ENCODE assay signal across 9 mouse cellular contexts in genomic region chr11:78358330-78359007, GRCm38 (mm10). TPM values are rescaled to one million over a fixed set of nuclear protein-coding genes. Genes with fewer than 3 reads are reported as not detected.
DNase-seq lines count a peak whose midpoint lies in the region; ATAC-seq and TF ChIP-seq lines count a peak whose summit lies in the region.
"Had no signal": no experiment of that assay in that cellular context is flagged by ENCODE, and none has a peak within 500 bp of the region (broad histone marks: within the 10 kb centered on the region; RNA-seq: fewer than 3 reads in every experiment).

No protein-coding gene starts in this region.

- 0 out of 2 replicates have a peak, but pooled peaks cover 5% of the 10 kb centered on the region for H3K4me1 ChIP-seq in kidney, postnatal 0 days (replicated peaks; ENCODE audit: insufficient read depth, low read length)
- H3K4me1 ChIP-seq in kidney, embryonic 14.5 days (ENCODE audit: control insufficient read depth, insufficient read depth, low read length): peaks cover 4% of the 10 kb centered on the region; the same call in 1 of the 2 replicates
- H3K4me1 ChIP-seq in bone marrow, adult 2 months (ENCODE audit: control insufficient read depth, insufficient read depth, low read length): peaks cover under 1% of the 10 kb centered on the region; the same call in 1 of the 2 replicates
- peaks cover 4% of the 10 kb centered on the region for H3K4me1 ChIP-seq in limb, embryonic 11.5 days (ENCODE audit: control insufficient read depth, insufficient read depth, low read length)
- H3K4me1 ChIP-seq: lung, embryonic 15.5 days had no signal

- DNase-seq in kidney, postnatal 0 days (ENCODE audit: low spot score): peak; percentile 42
- DNase-seq in ES-CJ7 (ENCODE audit: low read depth, low spot score): peak; percentile 80
- DNase-seq in limb, embryonic 11.5 days (ENCODE audit: low spot score): peak; percentile 64
- DNase-seq in testis, postnatal 14 days (ENCODE audit: low spot score): peak; percentile 80
- no peak for DNase-seq in urinary bladder, postnatal 14 days (ENCODE audit: low spot score)
- DNase-seq in gastrocnemius, postnatal 25 days: no peak

- H3K4me2 ChIP-seq in kidney, postnatal 0 days (ENCODE audit: low read length): no peak overlapping the region
- H3K4me2 ChIP-seq in kidney, embryonic 14.5 days (replicated peaks; ENCODE audit: low read depth, low read length): no peak overlapping the region
- H3K4me2 ChIP-seq in limb, embryonic 11.5 days (ENCODE audit: low read depth, severe bottlenecking): no peak overlapping the region
- H3K4me2 ChIP-seq: lung, embryonic 15.5 days had no signal

- no peak overlapping the region for H3K27ac ChIP-seq in kidney, postnatal 0 days
- no peak overlapping the region for H3K27ac ChIP-seq in kidney, embryonic 14.5 days (ENCODE audit: low read depth, low read length)
- H3K27ac ChIP-seq in bone marrow, adult 2 months (ENCODE audit: control insufficient read depth, insufficient read depth, low read depth, low read length, poor library complexity): no peak overlapping the region; the same call in 1 of the 2 replicates
- H3K27ac ChIP-seq in limb, embryonic 11.5 days (replicated peaks; ENCODE audit: low read depth, low read length): no peak overlapping the region
- H3K27ac ChIP-seq: lung, embryonic 15.5 days had no signal

- WGBS in kidney, postnatal 0 days: 19% methylated on average over 22 of the region's 22 CpGs
- WGBS in kidney, embryonic 14.5 days: 17% methylated on average over 22 of the region's 22 CpGs
- 39% methylated on average over 22 of the region's 22 CpGs for WGBS in bone marrow, adult 2 months
- WGBS in limb, embryonic 11.5 days: 13% methylated on average over 22 of the region's 22 CpGs

- H3K27me3 ChIP-seq in kidney, postnatal 0 days (ENCODE audit: insufficient read depth, low read length): no peaks in the 10 kb centered on the region
- no peaks in the 10 kb centered on the region for H3K27me3 ChIP-seq in kidney, embryonic 14.5 days (ENCODE audit: control insufficient read depth, insufficient read depth, low read length)
- no peaks in the 10 kb centered on the region for H3K27me3 ChIP-seq in limb, embryonic 11.5 days (ENCODE audit: control insufficient read depth, insufficient read depth, low read length)
- H3K27me3 ChIP-seq: lung, embryonic 15.5 days had no signal

- no peak overlapping the region for H3K9ac ChIP-seq in kidney, postnatal 0 days (ENCODE audit: low read depth, low read length)
- H3K9ac ChIP-seq in kidney, embryonic 14.5 days (ENCODE audit: low read depth, low read length): no peak overlapping the region
- H3K9ac ChIP-seq in limb, embryonic 11.5 days (ENCODE audit: low read length): no peak overlapping the region
- H3K9ac ChIP-seq: lung, embryonic 15.5 days had no signal

- H3K36me3 ChIP-seq in kidney, postnatal 0 days (ENCODE audit: insufficient read depth, low read length): no peaks in the 10 kb centered on the region
- H3K36me3 ChIP-seq in kidney, embryonic 14.5 days (ENCODE audit: control insufficient read depth, insufficient read depth, low read length): no peaks in the 10 kb centered on the region
- H3K36me3 ChIP-seq in limb, embryonic 11.5 days (ENCODE audit: control insufficient read depth, insufficient read depth, low read length): no peaks in the 10 kb centered on the region
- H3K36me3 ChIP-seq: lung, embryonic 15.5 days had no signal

- no peak overlapping the region for H3K4me3 ChIP-seq in kidney, postnatal 0 days (replicated peaks; ENCODE audit: low read depth, low read length)
- H3K4me3 ChIP-seq in kidney, embryonic 14.5 days (ENCODE audit: low read length): no peak overlapping the region
- no peak overlapping the region for H3K4me3 ChIP-seq in bone marrow, adult 2 months (replicated peaks; ENCODE audit: control insufficient read depth, low read depth, low read length)
- no peak overlapping the region for H3K4me3 ChIP-seq in limb, embryonic 11.5 days (ENCODE audit: low read depth, low read length)
- H3K4me3 ChIP-seq: lung, embryonic 15.5 days had no signal

- TF ChIP-seq CTCF in kidney, postnatal 0 days (IDR thresholded peaks at IDR 0.05; ENCODE audit: low read depth): peak; percentile 69
- peak; percentile 81 for TF ChIP-seq CTCF in bone marrow, adult 2 months (IDR thresholded peaks at IDR 0.05; ENCODE audit: control insufficient read depth, insufficient read depth, low read length)

- 0 out of 2 replicates have a peak, but pooled peaks have one; percentile 5 for TF ChIP-seq POLR2A in bone marrow, adult 2 months (IDR thresholded peaks at IDR 0.05; ENCODE audit: borderline replicate concordance, control insufficient read depth, low read depth, low read length)

- no peak for ATAC-seq in kidney, postnatal 0 days (replicated peaks; ENCODE audit: low FRiP score, low read depth)
- ATAC-seq in kidney, embryonic 14.5 days (ENCODE audit: low FRiP score, low TSS enrichment): no peak
- no peak for ATAC-seq in limb, embryonic 11.5 days (ENCODE audit: insufficient number of reproducible peaks, low FRiP score, low TSS enrichment, low read depth)

- H3K9me3 ChIP-seq in kidney, postnatal 0 days (replicated peaks; ENCODE audit: low read length): no peaks in the 10 kb centered on the region
- no peaks in the 10 kb centered on the region for H3K9me3 ChIP-seq in kidney, embryonic 14.5 days (ENCODE audit: control insufficient read depth, low read length)
- no peaks in the 10 kb centered on the region for H3K9me3 ChIP-seq in limb, embryonic 11.5 days (ENCODE audit: control insufficient read depth, low read length)
- H3K9me3 ChIP-seq: lung, embryonic 15.5 days had no signal

RNA-seq across cellular contexts. Expression of gene Unc119, which starts 15.2 kb away (rescaled TPM):
- 30.4 TPM in 2 replicates for polyA plus RNA-seq in kidney, postnatal 0 days (2015; fragmentation: Nextera tagmentation; extraction: Ambion mirVana)
- polyA plus RNA-seq in kidney, embryonic 14.5 days (2014; fragmentation: Nextera tagmentation; extraction: Ambion mirVana): 49.6 and 57.1 TPM in 2 replicates
- 35.6 and 71.9 TPM in 2 replicates for polyA plus RNA-seq in bone marrow, adult 2 months (2011; ENCODE audit: insufficient read depth, insufficient read length, low replicate concordance, missing spikeins)
- polyA plus RNA-seq in limb, embryonic 11.5 days (2014; fragmentation: Nextera tagmentation; extraction: Ambion mirVana): 84.2 and 86.9 TPM in 2 replicates
- total RNA-seq in gastrocnemius, postnatal 25 days (2021): 10 to 100 TPM in 1 of 2 experiments, 1 to 10 TPM in 1; 8.4 to 10.5 TPM

RNA-seq across cellular contexts. Expression of gene Foxn1, which starts 27.9 kb away (rescaled TPM):
- not detected in 2 replicates for polyA plus RNA-seq in kidney, postnatal 0 days (2015; fragmentation: Nextera tagmentation; extraction: Ambion mirVana)
- polyA plus RNA-seq in kidney, embryonic 14.5 days (2014; fragmentation: Nextera tagmentation; extraction: Ambion mirVana): 0.11 TPM in 1 of 2 replicates, not detected in the other
- polyA plus RNA-seq in bone marrow, adult 2 months (2011; ENCODE audit: insufficient read depth, insufficient read length, low replicate concordance, missing spikeins): not detected in 2 replicates
- 0.04 and 0.06 TPM in 2 replicates for polyA plus RNA-seq in limb, embryonic 11.5 days (2014; fragmentation: Nextera tagmentation; extraction: Ambion mirVana)
- not detected for total RNA-seq in gastrocnemius, postnatal 25 days (2021)

RNA-seq across cellular contexts. Expression of gene Pigs, which starts 30.3 kb away (rescaled TPM):
- polyA plus RNA-seq in kidney, postnatal 0 days (2015; fragmentation: Nextera tagmentation; extraction: Ambion mirVana): 67.5 and 74.9 TPM in 2 replicates
- 48.9 and 76.0 TPM in 2 replicates for polyA plus RNA-seq in kidney, embryonic 14.5 days (2014; fragmentation: Nextera tagmentation; extraction: Ambion mirVana)
- 7.3 and 16.7 TPM in 2 replicates for polyA plus RNA-seq in bone marrow, adult 2 months (2011; ENCODE audit: insufficient read depth, insufficient read length, low replicate concordance, missing spikeins)
- 69.2 and 70.2 TPM in 2 replicates for polyA plus RNA-seq in limb, embryonic 11.5 days (2014; fragmentation: Nextera tagmentation; extraction: Ambion mirVana)
- total RNA-seq in gastrocnemius, postnatal 25 days (2021): 10 to 100 TPM; 18.3 to 20.4 TPM

RNA-seq across cellular contexts. Expression of gene Aldoc, which starts 35.7 kb away (rescaled TPM):
- polyA plus RNA-seq in kidney, postnatal 0 days (2015; fragmentation: Nextera tagmentation; extraction: Ambion mirVana): 12.5 and 13.0 TPM in 2 replicates
- polyA plus RNA-seq in kidney, embryonic 14.5 days (2014; fragmentation: Nextera tagmentation; extraction: Ambion mirVana): 2.3 and 4.3 TPM in 2 replicates
- 2.9 and 8.4 TPM in 2 replicates for polyA plus RNA-seq in bone marrow, adult 2 months (2011; ENCODE audit: insufficient read depth, insufficient read length, low replicate concordance, missing spikeins)
- polyA plus RNA-seq in limb, embryonic 11.5 days (2014; fragmentation: Nextera tagmentation; extraction: Ambion mirVana): 3.6 and 8.5 TPM in 2 replicates
- 1 to 10 TPM; 2.5 to 2.6 TPM for total RNA-seq in gastrocnemius, postnatal 25 days (2021)

RNA-seq across cellular contexts. Expression of gene Spag5, which starts 57.1 kb away (rescaled TPM):
- 12.4 and 14.8 TPM in 2 replicates for polyA plus RNA-seq in kidney, postnatal 0 days (2015; fragmentation: Nextera tagmentation; extraction: Ambion mirVana)
- polyA plus RNA-seq in kidney, embryonic 14.5 days (2014; fragmentation: Nextera tagmentation; extraction: Ambion mirVana): 35.7 and 50.9 TPM in 2 replicates
- 70.4 and 91.6 TPM in 2 replicates for polyA plus RNA-seq in bone marrow, adult 2 months (2011; ENCODE audit: insufficient read depth, insufficient read length, low replicate concordance, missing spikeins)
- polyA plus RNA-seq in limb, embryonic 11.5 days (2014; fragmentation: Nextera tagmentation; extraction: Ambion mirVana): 65.6 and 72.4 TPM in 2 replicates
- 1 to 10 TPM; 3.1 to 4.2 TPM for total RNA-seq in gastrocnemius, postnatal 25 days (2021)

Comparison
In these comparisons a context has a peak if more than half of its experiments do, and no peak if none do; other contexts are left out.
1. DNase-seq: peak in kidney, postnatal 0 days (single experiment), ES-CJ7 (single experiment), limb, embryonic 11.5 days (single experiment) and testis, postnatal 14 days (single experiment); none in urinary bladder, postnatal 14 days (single experiment) and gastrocnemius, postnatal 25 days (single experiment).